Mouse (Mus musculus) spleen, adult 2 months (tissue): ENCODE results near the gene Gpr173.

Experiments used
- CTCF ChIP-seq: fragments of 200-500 bp; IDR thresholded peaks from 2 replicates; pipeline ENCODE4 v1.5.1; 2011; ENCODE audit warnings: mild to moderate bottlenecking, inconsistent platforms; ENCODE audit not compliant: insufficient read depth, insufficient read length, insufficient replicate concordance; ENCODE audit errors: extremely low read depth
- POLR2A ChIP-seq: fragments of 200-500 bp; IDR thresholded peaks from 2 replicates; pipeline ENCODE4 v1.6.1; 2011; ENCODE audit warnings: low read depth, low read length, inconsistent platforms

- TF ChIP-seq POLR2A: no peak
- TF ChIP-seq CTCF: no peak
Observed at GRCm38 (mm10) chrX:152368397-152369273, at the start of gene Gpr173.
